Mouse (Mus musculus): ENCODE results near the gene Tgfa. TPM values are rescaled to one million over a fixed set of nuclear protein-coding genes. Genes with fewer than 3 reads are reported as not detected.

Gene Tgfa
- total and polyA plus RNA-seq, 3 experiments = 0.80 to 1.6 (median 1.0) TPM

GRCm38 (mm10) chr6:86154006-86154405 lies 41.0 kb upstream of the Tgfa start:
- peak in 1 of 2 experiments; percentile 8 for DNase-seq
- H3K27ac ChIP-seq = no peak overlapping the region

GRCm38 (mm10) chr6:86154481-86154880 lies 40.5 kb upstream of the Tgfa start:
- Histone ChIP-seq H3K4me1 (ENCODE audit: control insufficient read depth, insufficient read depth, low read length) (no peaks in the 10 kb centered on the region), H3K9ac (ENCODE audit: low read depth, low read length) (no peak overlapping the region), H3K27ac (no peak overlapping the region), H3K36me3 (ENCODE audit: control insufficient read depth, insufficient read depth, low read length) (no peaks in the 10 kb centered on the region), H3K79me2 (replicated peaks; ENCODE audit: control insufficient read depth, insufficient read depth, low read length) (no peaks in the 10 kb centered on the region), H3K27me3 (ENCODE audit: control insufficient read depth, insufficient read depth, low read length) (no peaks in the 10 kb centered on the region), H3K4me3 (no peak overlapping the region)
- intact Hi-C loops (cut with DNase I) = no loop called here
- TF ChIP-seq POLR2A (IDR thresholded peaks at IDR 0.05; ENCODE audit: insufficient read depth, low read depth, low read length) (no peak), CTCF (IDR thresholded peaks at IDR 0.05) (no peak), EP300 (IDR thresholded peaks at IDR 0.05; ENCODE audit: insufficient read depth, low read depth, low read length) (no peak)
- 42% methylated on average over 2 of the region's 2 CpGs for WGBS
- no peak for DNase-seq

More at GRCm38 (mm10) chr6:86154006-86154405, 41.0 kb upstream of the Tgfa start:
- intact Hi-C loops (cut with DNase I) = no loop called here
- no peak for TF ChIP-seq POLR2A (IDR thresholded peaks at IDR 0.05; ENCODE audit: insufficient read depth, low read depth, low read length)
- Histone ChIP-seq H3K4me3 (no peak overlapping the region), H3K36me3 (ENCODE audit: control insufficient read depth, insufficient read depth, low read length) (no peaks in the 10 kb centered on the region), H3K4me1 (ENCODE audit: control insufficient read depth, insufficient read depth, low read length) (no peaks in the 10 kb centered on the region), H3K27me3 (ENCODE audit: control insufficient read depth, insufficient read depth, low read length) (no peaks in the 10 kb centered on the region), H3K79me2 (replicated peaks; ENCODE audit: control insufficient read depth, insufficient read depth, low read length) (no peaks in the 10 kb centered on the region), H3K9ac (ENCODE audit: low read depth, low read length) (no peak overlapping the region)
- WGBS = 67% methylated on average over 5 of the region's 5 CpGs

GRCm38 (mm10) chr6:86157253-86158234 lies 37.5 kb upstream of the Tgfa start:
- H3K27me3 ChIP-seq (ENCODE audit: control insufficient read depth, insufficient read depth, low read length) = no peaks in the 10 kb centered on the region
- no peak for DNase-seq
- no peak for TF ChIP-seq EP300 (IDR thresholded peaks at IDR 0.05; ENCODE audit: insufficient read depth, low read depth, low read length)
- 0 out of 2 replicates have a peak, but pooled peaks have one; percentile 4 for TF ChIP-seq CTCF (IDR thresholded peaks at IDR 0.05)

GRCm38 (mm10) chr6:86160878-86161277 lies 34.1 kb upstream of the Tgfa start:
- Histone ChIP-seq H3K4me1 (ENCODE audit: control insufficient read depth, insufficient read depth, low read length) (no peaks in the 10 kb centered on the region), H3K27me3 (ENCODE audit: control insufficient read depth, insufficient read depth, low read length) (no peaks in the 10 kb centered on the region), H3K4me3 (no peak overlapping the region), H3K79me2 (replicated peaks; ENCODE audit: control insufficient read depth, insufficient read depth, low read length) (no peaks in the 10 kb centered on the region), H3K27ac (no peak overlapping the region), H3K9ac (ENCODE audit: low read depth, low read length) (no peak overlapping the region), H3K36me3 (ENCODE audit: control insufficient read depth, insufficient read depth, low read length) (no peaks in the 10 kb centered on the region)
- no peak for DNase-seq
- intact Hi-C loops (cut with DNase I) = no loop called here
- 64% methylated on average over 3 of the region's 3 CpGs for WGBS
- no peak for TF ChIP-seq POLR2A (IDR thresholded peaks at IDR 0.05; ENCODE audit: insufficient read depth, low read depth, low read length)
- TF ChIP-seq EP300 (IDR thresholded peaks at IDR 0.05; ENCODE audit: insufficient read depth, low read depth, low read length) = no peak
- no peak for TF ChIP-seq CTCF (IDR thresholded peaks at IDR 0.05)

More at GRCm38 (mm10) chr6:86157253-86158234, 37.5 kb upstream of the Tgfa start:
- Histone ChIP-seq H3K36me3 (ENCODE audit: control insufficient read depth, insufficient read depth, low read length) (no peaks in the 10 kb centered on the region), H3K4me1 (ENCODE audit: control insufficient read depth, insufficient read depth, low read length) (no peaks in the 10 kb centered on the region), H3K9ac (ENCODE audit: low read depth, low read length) (no peak overlapping the region), H3K27ac (no peak overlapping the region), H3K79me2 (replicated peaks; ENCODE audit: control insufficient read depth, insufficient read depth, low read length) (no peaks in the 10 kb centered on the region), H3K4me3 (no peak overlapping the region)
- 51% methylated on average over 17 of the region's 17 CpGs for WGBS
- intact Hi-C loops (cut with DNase I) = no loop called here

- intact Hi-C loops (cut with DNase I) = no loop called here
- no peak for DNase-seq
- H3K27me3 ChIP-seq (ENCODE audit: control insufficient read depth, insufficient read depth, low read length) = no peaks in the 10 kb centered on the region
- no peaks in the 10 kb centered on the region for H3K79me2 ChIP-seq (replicated peaks; ENCODE audit: control insufficient read depth, insufficient read depth, low read length)
- TF ChIP-seq POLR2A (IDR thresholded peaks at IDR 0.05; ENCODE audit: insufficient read depth, low read depth, low read length) (no peak), CTCF (IDR thresholded peaks at IDR 0.05) (no peak), EP300 (IDR thresholded peaks at IDR 0.05; ENCODE audit: insufficient read depth, low read depth, low read length) (no peak)
- H3K9ac ChIP-seq (ENCODE audit: low read depth, low read length) = no peak overlapping the region
- no peak overlapping the region for H3K27ac ChIP-seq
- H3K4me3 ChIP-seq = no peak overlapping the region
- no peaks in the 10 kb centered on the region for H3K4me1 ChIP-seq (ENCODE audit: control insufficient read depth, insufficient read depth, low read length)
- H3K36me3 ChIP-seq (ENCODE audit: control insufficient read depth, insufficient read depth, low read length) = no peaks in the 10 kb centered on the region
- 53% methylated on average over 7 of the region's 7 CpGs for WGBS
These were observed 33.4 kb upstream of the Tgfa start for GRCm38 (mm10) chr6:86161586-86161985.

- H3K27me3 ChIP-seq (ENCODE audit: control insufficient read depth, insufficient read depth, low read length) = no peaks in the 10 kb centered on the region
- H3K9ac ChIP-seq (ENCODE audit: low read depth, low read length) = no peak overlapping the region
- TF ChIP-seq EP300 (IDR thresholded peaks at IDR 0.05; ENCODE audit: insufficient read depth, low read depth, low read length) (no peak), CTCF (IDR thresholded peaks at IDR 0.05) (no peak), POLR2A (IDR thresholded peaks at IDR 0.05; ENCODE audit: insufficient read depth, low read depth, low read length) (no peak)
- H3K36me3 ChIP-seq (ENCODE audit: control insufficient read depth, insufficient read depth, low read length) = no peaks in the 10 kb centered on the region
- H3K4me3 ChIP-seq = no peak overlapping the region
- H3K79me2 ChIP-seq (replicated peaks; ENCODE audit: control insufficient read depth, insufficient read depth, low read length) = no peaks in the 10 kb centered on the region
- WGBS = 73% methylated on average over 3 of the region's 3 CpGs
- intact Hi-C loops (cut with DNase I) = no loop called here
- DNase-seq = no peak
- no peaks in the 10 kb centered on the region for H3K4me1 ChIP-seq (ENCODE audit: control insufficient read depth, insufficient read depth, low read length)
- no peak overlapping the region for H3K27ac ChIP-seq
These were observed 31.0 kb upstream of the Tgfa start for GRCm38 (mm10) chr6:86164028-86164427.
